Mouse (Mus musculus) bone marrow macrophage, adult 2 months (primary cell): ENCODE results near the gene Gyg.

Experiments used
- CTCF ChIP-seq: IDR thresholded peaks from 2 replicates; pipeline ENCODE4 v1.5.1; 2012; ENCODE audit warnings: low read depth, mild to moderate bottlenecking, low read length, moderate library complexity
- POLR2A ChIP-seq: IDR thresholded peaks from 2 replicates; pipeline ENCODE4 v1.6.1; 2012; ENCODE audit warnings: mild to moderate bottlenecking, low read depth, low read length, borderline replicate concordance

DNA sequence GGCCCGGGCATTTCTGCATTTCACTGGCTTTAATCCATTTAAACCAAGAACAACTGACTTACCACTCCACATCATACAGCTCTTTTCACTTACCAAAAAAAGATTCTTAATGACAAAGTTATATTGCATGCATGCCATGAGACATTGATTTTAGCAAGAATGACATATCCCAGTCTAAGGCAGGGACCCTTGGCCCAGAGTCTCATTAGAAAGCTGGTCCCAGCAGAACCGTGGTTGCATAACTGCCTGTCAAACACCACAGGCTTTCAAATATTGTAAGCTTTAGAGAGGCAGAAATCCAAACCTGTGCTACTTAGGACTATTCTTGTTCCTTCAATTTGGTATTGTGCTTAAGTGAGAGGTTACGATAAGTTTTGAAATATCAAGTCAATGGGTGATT, 11.4 kb downstream of the Gyg start:
- TF ChIP-seq POLR2A (no peak), CTCF (no peak)
